Mouse (Mus musculus) hindbrain, embryonic 10.5 days (tissue): Measurements from ENCODE around the gene Fry. TPM values are rescaled to one million over a fixed set of nuclear protein-coding genes. Genes with fewer than 3 reads are reported as not detected.
A peak's percentile ranks its signal among the peaks of the same experiment; 100 is the strongest.

Experiments
- DNase-seq: peaks from one replicate; pipeline ENCODE4 v3.0.0-alpha.2; 2017; ENCODE audit warnings: low spot score
- H3K27ac ChIP-seq: fragments of 300-500 bp; sonication (generic); 2 replicates; pipeline ENCODE4 v1.5.1; 2016; ENCODE audit warnings: mild to moderate bottlenecking, moderate library complexity
- H3K27me3 ChIP-seq: fragments of 300-500 bp; sonication (generic); 2 replicates; pipeline ENCODE4 v1.6.1; 2016; ENCODE audit warnings: mild to moderate bottlenecking; ENCODE audit not compliant: poor library complexity, insufficient read depth, severe bottlenecking
- H3K36me3 ChIP-seq: fragments of 300-500 bp; sonication (generic); 2 replicates; pipeline ENCODE4 v1.6.1; 2016; ENCODE audit warnings: mild to moderate bottlenecking, moderate library complexity
- H3K4me1 ChIP-seq: fragments of 300-500 bp; sonication (generic); replicated peaks from 2 replicates; pipeline ENCODE4 v1.6.1; 2016; ENCODE audit warnings: mild to moderate bottlenecking
- H3K4me3 ChIP-seq: fragments of 300-500 bp; sonication (generic); 2 replicates; pipeline ENCODE4 v1.5.1; 2016; ENCODE audit warnings: mild to moderate bottlenecking, moderate library complexity
- H3K9me3 ChIP-seq: fragments of 300-500 bp; sonication (generic); 2 replicates; pipeline ENCODE4 v1.6.1; 2016; ENCODE audit warnings: mild to moderate bottlenecking, moderate library complexity
- WGBS: fragments of 180-500 bp; shearing (Covaris S2); methylation state at CpG from one replicate; pipeline ENCODE4 v1.1.7; 2016; 5-methylcytosine and 5-hydroxymethylcytosine counted together
- polyA plus RNA-seq: library from polyadenylated mRNA; unstranded; fragments of >200 nt; fragmentation: Nextera tagmentation; extraction: Ambion mirVana; gene quantifications from 2 replicates; pipeline ENCODE4 v1.2.1, GENCODE M21; 2016

The Fry gene
- polyA plus RNA-seq, 1 experiment from 2014 or later: 12.5 TPM

DNA sequence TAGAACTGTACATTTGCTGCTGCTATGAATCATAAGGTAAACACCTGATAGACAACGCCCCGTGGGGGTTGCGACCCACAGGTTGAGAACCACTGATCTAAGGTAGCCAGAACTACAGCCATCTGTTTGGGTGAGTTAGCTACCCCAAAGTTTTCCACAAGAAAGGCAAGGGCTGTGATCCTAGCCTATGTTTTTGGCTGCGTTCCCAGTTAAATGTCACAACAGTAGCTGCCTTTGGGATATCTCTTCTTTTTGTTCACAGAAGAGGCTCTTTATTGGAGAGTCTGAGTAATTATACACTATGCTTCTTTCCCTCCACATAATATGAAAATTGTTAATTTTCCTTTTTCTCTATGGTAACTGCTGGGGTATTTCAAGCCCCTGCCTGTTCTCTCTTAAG is 3.7 kb upstream of the Fry start:
- peaks cover 17% of the 10 kb centered on the region for H3K27me3 ChIP-seq
- DNase-seq: no peak
- H3K4me1 ChIP-seq: peaks cover 19% of the 10 kb centered on the region
- no peak overlapping the region for H3K27ac ChIP-seq
- H3K36me3 ChIP-seq: no peaks in the 10 kb centered on the region
- H3K4me3 ChIP-seq: no peak overlapping the region
- H3K9me3 ChIP-seq: peaks cover 5% of the 10 kb centered on the region; the same call in 1 of the 2 replicates
- WGBS: 92% methylated on average over 4 of the region's 4 CpGs

DNA sequence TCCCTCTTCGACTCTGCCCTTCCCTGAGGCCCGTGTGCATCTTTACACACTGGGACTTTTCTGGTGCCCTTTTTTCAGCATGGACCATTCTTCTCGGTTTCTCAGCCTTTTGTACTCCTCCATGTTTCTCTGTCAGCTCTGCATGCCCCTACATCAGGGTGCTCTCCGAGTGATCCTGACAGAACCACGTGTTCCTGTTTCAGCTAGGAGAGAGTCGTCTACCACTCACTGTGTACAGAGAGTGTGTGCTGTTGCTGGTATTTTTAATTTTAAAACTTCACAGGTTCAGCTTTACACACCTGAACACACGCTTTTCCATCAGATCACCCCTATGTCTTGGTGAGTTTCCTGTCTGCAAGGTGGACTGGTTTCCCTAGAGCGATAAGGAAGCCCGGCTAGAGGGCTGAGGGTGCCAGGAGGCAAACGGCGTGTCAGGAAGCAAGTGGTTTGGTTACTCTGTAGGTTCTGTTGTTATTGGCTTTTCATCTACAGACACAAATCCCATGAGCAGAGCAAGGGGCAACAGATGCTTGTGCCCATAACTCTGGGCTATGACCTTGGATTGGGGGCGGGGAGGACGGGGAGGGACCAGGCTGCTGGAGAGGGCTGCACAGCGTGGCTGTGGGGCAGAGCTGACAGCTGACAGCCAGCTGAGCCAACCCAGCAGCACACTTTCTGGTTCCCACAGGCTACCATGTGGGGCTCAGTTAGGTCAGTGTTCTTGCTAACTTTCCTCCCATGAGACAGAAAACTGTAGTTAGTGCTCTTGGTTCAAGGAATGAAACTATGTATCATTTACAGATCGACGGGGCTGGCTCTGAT is 3.0 kb upstream of the Fry start:
- Histone ChIP-seq H3K36me3 (no peaks in the 10 kb centered on the region), H3K9me3 (peaks cover 5% of the 10 kb centered on the region; the same call in 1 of the 2 replicates), H3K4me1 (peaks cover 19% of the 10 kb centered on the region), H3K4me3 (no peak overlapping the region), H3K27me3 (peaks cover 24% of the 10 kb centered on the region), H3K27ac (no peak overlapping the region)
- peak; percentile 37 for DNase-seq
- WGBS: 73% methylated on average over 16 of the region's 16 CpGs

DNA sequence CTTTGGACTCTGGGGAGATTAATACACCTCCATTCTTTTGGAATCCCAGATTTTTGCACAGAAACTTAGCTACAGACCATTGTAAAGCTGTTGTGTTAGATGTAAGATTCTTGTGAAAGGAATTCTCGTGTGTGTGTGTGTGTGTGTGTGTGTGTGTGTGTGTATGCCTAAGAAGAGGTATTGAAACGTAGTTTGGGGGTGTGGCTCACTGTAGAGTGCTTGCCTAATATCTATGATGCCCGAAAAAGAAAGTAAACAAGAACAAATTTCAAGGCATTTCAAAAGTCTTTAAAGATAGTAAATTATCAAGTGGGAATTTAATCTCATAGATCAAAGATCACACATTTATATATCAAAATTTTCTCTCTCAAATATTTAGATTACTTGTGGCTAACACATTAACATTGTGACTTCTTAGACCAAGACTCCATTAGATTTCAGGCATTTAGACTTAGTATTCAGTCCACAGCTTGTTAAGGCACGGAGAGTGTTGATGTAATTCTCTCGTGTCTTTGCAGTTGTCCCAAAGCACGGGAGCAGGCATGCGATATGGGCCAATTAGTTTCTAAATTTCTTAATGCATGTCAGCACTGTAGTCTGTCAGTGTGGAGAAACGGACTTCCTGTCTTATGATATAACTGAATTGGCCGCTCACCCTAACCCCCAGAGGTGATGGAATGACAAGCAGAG is 2.1 kb upstream of the Fry start:
- Histone ChIP-seq H3K27me3 (peaks cover 29% of the 10 kb centered on the region), H3K9me3 (peaks cover 5% of the 10 kb centered on the region; the same call in 1 of the 2 replicates), H3K4me1 (peaks cover 19% of the 10 kb centered on the region), H3K27ac (no peak overlapping the region), H3K36me3 (no peaks in the 10 kb centered on the region), H3K4me3 (no peak overlapping the region)
- no peak for DNase-seq
- 82% methylated on average over 9 of the region's 9 CpGs for WGBS

DNA sequence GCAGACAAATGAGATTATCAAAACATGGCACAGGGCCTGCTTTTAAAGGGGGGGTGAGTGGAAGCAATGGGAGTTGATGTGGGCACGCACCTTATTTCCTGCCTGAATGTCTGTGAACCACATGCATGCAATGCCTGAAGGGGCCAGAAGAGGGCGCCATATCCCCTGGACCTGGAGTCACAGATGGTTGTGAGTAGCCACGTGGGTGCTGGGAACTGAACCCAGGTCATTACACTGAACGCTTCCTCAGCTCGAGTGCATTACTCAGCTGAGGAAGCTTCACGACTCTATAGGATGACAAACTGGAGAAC is 1.6 kb upstream of the Fry start:
- 87% methylated on average over 6 of the region's 6 CpGs for WGBS
- Histone ChIP-seq H3K9me3 (peaks cover 5% of the 10 kb centered on the region; the same call in 1 of the 2 replicates), H3K27me3 (peaks cover 29% of the 10 kb centered on the region), H3K36me3 (no peaks in the 10 kb centered on the region), H3K4me3 (no peak overlapping the region), H3K27ac (no peak overlapping the region), H3K4me1 (peaks cover 19% of the 10 kb centered on the region)
- DNase-seq: no peak

DNA sequence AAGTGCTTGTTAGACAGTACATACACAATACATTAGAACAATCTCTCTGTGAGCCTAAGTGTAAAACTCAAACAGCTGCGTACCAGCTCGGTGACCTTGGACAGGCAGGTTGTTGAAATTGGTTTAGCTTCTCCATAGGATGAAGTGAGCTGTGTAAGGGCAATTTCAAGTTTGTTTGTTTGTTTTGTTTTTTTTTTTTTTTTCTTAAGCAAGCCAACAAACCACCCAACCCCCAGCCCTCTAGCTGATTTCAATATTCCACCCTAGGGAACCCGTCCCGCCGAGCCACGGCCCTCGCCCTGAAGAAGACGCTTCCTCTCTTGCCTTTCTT is 356 bp upstream of the Fry start:
- no peak for DNase-seq
- peaks cover 5% of the 10 kb centered on the region; the same call in 1 of the 2 replicates for H3K9me3 ChIP-seq
- 20% methylated on average over 8 of the region's 8 CpGs for WGBS
- H3K36me3 ChIP-seq: no peaks in the 10 kb centered on the region
- peak overlapping the region; percentile 79 for H3K4me3 ChIP-seq
- H3K4me1 ChIP-seq: peaks cover 19% of the 10 kb centered on the region
- H3K27ac ChIP-seq: peak overlapping the region; percentile 87; the same call in 1 of the 2 replicates
- peaks cover 29% of the 10 kb centered on the region for H3K27me3 ChIP-seq

DNA sequence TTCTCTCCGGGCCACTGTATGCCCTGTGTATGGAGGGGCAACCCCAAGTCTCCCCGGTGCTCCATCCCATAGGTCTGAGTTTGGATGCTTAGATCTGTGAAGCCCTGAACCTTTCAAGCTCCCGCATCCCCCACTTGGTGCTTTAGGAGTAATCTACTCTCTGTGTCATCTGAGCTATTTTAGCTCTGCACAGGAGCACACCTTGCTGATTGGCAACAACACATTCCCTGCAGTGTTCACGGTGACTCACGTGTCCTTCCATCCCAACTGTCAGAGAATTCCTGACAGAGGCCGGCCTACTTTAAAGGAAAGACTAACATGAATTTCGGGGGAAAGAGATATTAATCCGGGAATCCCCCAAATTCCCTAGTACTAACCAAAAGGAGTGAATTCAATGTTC is 2.2 kb downstream of the Fry start:
- H3K4me1 ChIP-seq: peaks cover 12% of the 10 kb centered on the region
- 90% methylated on average over 8 of the region's 8 CpGs for WGBS
- DNase-seq: no peak
- H3K9me3 ChIP-seq: peaks cover 5% of the 10 kb centered on the region; the same call in 1 of the 2 replicates
- H3K36me3 ChIP-seq: no peaks in the 10 kb centered on the region
- no peak overlapping the region for H3K4me3 ChIP-seq
- H3K27ac ChIP-seq: no peak overlapping the region
- H3K27me3 ChIP-seq: peaks cover 29% of the 10 kb centered on the region

DNA sequence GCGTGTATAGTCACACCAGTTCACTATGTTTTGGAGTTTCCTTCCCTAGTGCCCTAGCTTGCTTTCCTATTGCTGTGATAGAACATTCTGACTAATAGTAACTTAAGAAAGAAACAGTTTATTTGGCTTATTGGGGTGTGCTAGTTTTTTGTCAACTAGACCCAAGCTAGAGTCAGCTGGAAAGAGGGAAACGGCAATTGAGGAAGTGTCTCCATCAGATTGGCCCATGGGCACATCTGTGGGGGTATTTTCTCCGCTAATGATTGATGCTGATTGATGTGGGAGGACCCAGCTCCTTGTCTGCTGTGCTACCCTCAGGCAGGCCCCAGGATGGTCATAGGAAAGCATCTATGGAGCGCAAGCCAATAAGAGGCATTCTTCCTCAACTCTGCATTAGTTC is 3.6 kb downstream of the Fry start:
- no peaks in the 10 kb centered on the region for H3K36me3 ChIP-seq
- H3K27ac ChIP-seq: no peak overlapping the region
- no peak for DNase-seq
- WGBS: 86% methylated on average over 4 of the region's 4 CpGs
- H3K9me3 ChIP-seq: peaks cover 2% of the 10 kb centered on the region; the same call in 1 of the 2 replicates
- H3K27me3 ChIP-seq: peaks cover 29% of the 10 kb centered on the region
- peaks cover 6% of the 10 kb centered on the region; the same call in 1 of the 2 replicates for H3K4me1 ChIP-seq
- no peak overlapping the region for H3K4me3 ChIP-seq

DNA sequence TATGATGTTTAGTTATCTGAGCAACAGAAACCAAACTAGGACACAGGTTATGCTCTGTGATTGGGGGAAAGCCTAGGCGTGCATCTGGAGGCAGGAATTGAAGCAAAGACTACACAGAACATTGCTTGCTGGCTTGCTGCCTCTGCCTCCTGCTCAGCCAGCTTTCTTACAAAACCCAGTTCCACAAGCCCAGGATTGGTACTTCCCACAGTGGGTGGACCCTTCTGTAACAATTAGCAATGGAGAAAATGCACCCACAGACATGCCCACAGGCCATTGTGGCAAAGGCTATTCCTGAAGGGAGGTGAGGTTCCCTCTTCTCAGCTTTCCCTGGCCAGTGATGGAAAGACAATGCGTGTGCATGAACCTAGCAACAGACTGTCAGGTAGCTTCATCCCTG is 4.1 kb downstream of the Fry start:
- Histone ChIP-seq H3K36me3 (no peaks in the 10 kb centered on the region), H3K4me1 (peaks cover 6% of the 10 kb centered on the region; the same call in 1 of the 2 replicates), H3K27me3 (peaks cover 25% of the 10 kb centered on the region), H3K4me3 (no peak overlapping the region), H3K9me3 (no peaks in the 10 kb centered on the region), H3K27ac (no peak overlapping the region)
- 85% methylated on average over 2 of the region's 2 CpGs for WGBS
- DNase-seq: no peak

DNA sequence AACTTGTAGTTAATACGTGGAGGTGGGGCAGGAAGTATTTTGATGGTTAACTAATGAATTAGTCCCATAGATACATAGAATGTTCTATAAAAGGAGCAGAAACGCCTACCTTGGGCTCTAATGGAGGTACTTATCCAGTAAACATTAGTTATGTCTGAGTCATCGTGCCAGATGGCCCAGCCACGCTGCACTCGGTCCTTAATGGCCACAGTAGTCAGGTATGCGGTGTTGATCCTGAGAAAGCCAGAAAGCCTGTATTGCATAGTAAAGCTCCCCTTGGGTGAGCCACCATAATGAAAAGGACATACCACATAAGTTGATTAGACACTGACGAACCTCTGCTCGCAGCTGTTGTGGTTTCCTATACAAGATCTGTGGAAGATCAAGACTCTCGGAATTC is 7.5 kb downstream of the Fry start:
- Histone ChIP-seq H3K36me3 (no peaks in the 10 kb centered on the region), H3K27ac (no peak overlapping the region), H3K9me3 (no peaks in the 10 kb centered on the region), H3K4me3 (no peak overlapping the region), H3K4me1 (no peaks in the 10 kb centered on the region), H3K27me3 (peaks cover under 1% of the 10 kb centered on the region; the same call in 1 of the 2 replicates)
- DNase-seq: no peak
- 92% methylated on average over 9 of the region's 9 CpGs for WGBS

DNA sequence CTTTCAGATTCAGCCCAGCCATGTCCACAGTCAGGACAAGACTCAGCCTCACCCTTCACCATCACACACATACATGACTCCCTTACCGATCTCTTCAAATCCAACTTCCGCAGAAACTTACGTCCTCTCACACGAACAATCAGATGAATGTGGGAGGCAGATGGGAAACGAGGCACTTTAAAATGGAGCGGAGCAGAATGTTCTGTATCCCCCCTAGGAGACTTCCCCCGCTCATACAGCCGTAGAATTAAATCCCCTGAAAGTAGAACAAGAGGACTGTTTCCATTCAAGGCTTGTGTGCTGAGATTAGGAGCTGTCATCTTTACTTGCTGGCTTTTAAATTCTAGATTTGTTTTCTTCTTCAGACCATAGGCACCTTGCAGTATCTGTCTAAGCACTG is 10.0 kb downstream of the Fry start:
- Histone ChIP-seq H3K9me3 (no peaks in the 10 kb centered on the region), H3K27ac (no peak overlapping the region), H3K27me3 (no peaks in the 10 kb centered on the region), H3K4me3 (no peak overlapping the region), H3K36me3 (no peaks in the 10 kb centered on the region), H3K4me1 (no peaks in the 10 kb centered on the region)
- 88% methylated on average over 8 of the region's 8 CpGs for WGBS
- DNase-seq: no peak

DNA sequence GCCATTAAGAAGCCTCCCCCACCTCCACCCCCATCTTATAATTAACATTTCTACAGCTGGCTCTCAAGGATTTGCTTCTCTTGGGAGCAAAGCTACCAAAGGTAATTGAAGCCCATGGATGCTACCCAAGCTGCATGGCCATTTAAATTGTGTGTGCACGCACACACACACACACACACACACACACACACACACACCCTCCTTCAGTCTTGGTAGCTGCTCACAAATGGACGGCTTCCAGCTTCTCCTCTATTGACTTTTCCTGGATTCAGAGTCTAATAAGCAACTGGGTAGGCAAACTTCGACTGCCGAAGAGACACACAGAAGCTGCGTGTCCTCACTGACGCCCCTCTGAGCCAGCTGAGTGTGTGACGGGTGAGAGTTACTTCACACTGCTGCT is 11.7 kb downstream of the Fry start:
- Histone ChIP-seq H3K36me3 (no peaks in the 10 kb centered on the region), H3K27ac (no peak overlapping the region), H3K9me3 (no peaks in the 10 kb centered on the region), H3K27me3 (no peaks in the 10 kb centered on the region), H3K4me3 (no peak overlapping the region), H3K4me1 (no peaks in the 10 kb centered on the region)
- no peak for DNase-seq
- 85% methylated on average over 7 of the region's 7 CpGs for WGBS

DNA sequence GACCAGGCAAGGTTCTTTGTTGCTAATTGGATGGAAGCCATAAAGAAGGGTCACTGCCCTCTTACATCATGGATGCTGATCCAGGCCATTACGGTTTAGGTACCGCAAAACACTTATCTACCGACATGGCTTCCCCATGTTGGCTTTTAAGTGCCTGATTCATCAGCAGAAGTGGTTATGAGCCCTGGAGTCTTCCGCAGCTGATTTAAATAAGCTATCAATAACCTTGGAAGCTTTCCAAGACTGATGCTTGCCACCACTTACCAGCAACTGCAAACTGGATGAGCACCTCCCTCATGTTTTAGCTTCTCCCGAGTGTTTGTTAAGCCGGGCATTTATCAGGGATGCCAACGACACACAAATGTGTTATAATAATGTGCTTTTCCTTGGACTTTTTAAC is 12.7 kb downstream of the Fry start:
- H3K9me3 ChIP-seq: no peaks in the 10 kb centered on the region
- H3K4me3 ChIP-seq: no peak overlapping the region
- H3K27ac ChIP-seq: no peak overlapping the region
- 93% methylated on average over 7 of the region's 7 CpGs for WGBS
- H3K27me3 ChIP-seq: no peaks in the 10 kb centered on the region
- DNase-seq: no peak
- H3K36me3 ChIP-seq: no peaks in the 10 kb centered on the region
- H3K4me1 ChIP-seq: no peaks in the 10 kb centered on the region

DNA sequence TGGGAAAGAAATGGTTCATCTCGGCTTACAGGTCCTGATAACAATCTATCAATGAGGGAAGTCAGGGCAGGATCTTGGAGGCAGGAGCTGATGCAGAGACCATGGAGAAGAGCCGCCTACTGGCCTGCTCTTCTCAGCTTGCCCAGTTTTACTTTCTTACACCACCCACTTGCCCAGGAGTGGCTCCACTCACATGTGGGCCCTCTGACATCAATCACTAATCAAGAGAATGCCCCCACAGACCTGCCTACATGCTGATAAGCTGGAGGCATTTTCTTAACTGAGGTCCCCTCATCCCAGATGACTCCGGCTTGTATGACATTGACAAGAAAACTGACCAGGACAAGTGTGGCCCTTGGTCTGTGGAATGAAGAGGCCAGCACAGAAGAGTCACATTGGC is 16.2 kb downstream of the Fry start:
- no peak for DNase-seq
- no peaks in the 10 kb centered on the region for H3K9me3 ChIP-seq
- no peaks in the 10 kb centered on the region for H3K4me1 ChIP-seq
- no peaks in the 10 kb centered on the region for H3K27me3 ChIP-seq
- H3K36me3 ChIP-seq: no peaks in the 10 kb centered on the region
- WGBS: 91% methylated on average over 3 of the region's 3 CpGs
- no peak overlapping the region for H3K27ac ChIP-seq
- no peak overlapping the region for H3K4me3 ChIP-seq
